Mouse (Mus musculus) right cerebral cortex, postnatal 36 days (tissue): Measurements from ENCODE around the gene Cd80.

Experiments
- DNase-seq, 2 experiments: peaks; one replicate each; pipeline ENCODE4 v3.0.0; 2022; ENCODE audit warnings: low spot score in 2 of 2, mixed read lengths in 1 of 2

The Cd80 gene

GRCm38 (mm10) chr16:38448458-38448857, 6.9 kb upstream of the Cd80 start:
- DNase-seq = no peak

- DNase-seq = no peak
Measured at GRCm38 (mm10) chr16:38450707-38451106, 4.7 kb upstream of the Cd80 start.

GRCm38 (mm10) chr16:38451421-38452205, 3.7 kb upstream of the Cd80 start:
- no peak for DNase-seq

- DNase-seq = peak; percentile 86 to 90
Measured at GRCm38 (mm10) chr16:38452442-38453202, 2.7 kb upstream of the Cd80 start, which contains the start of gene Adprh. Gene Adprh (minus strand): TSS chr16:38452703.

GRCm38 (mm10) chr16:38453203-38453553, 2.2 kb upstream of the Cd80 start:
- no peak for DNase-seq

- DNase-seq = no peak
Measured at GRCm38 (mm10) chr16:38453952-38454351, 1.4 kb upstream of the Cd80 start.

- DNase-seq = no peak
Measured at GRCm38 (mm10) chr16:38454533-38455254, 667 bp upstream of the Cd80 start.

GRCm38 (mm10) chr16:38456812-38457567, 1.6 kb downstream of the Cd80 start:
- DNase-seq = no peak

- no peak for DNase-seq
Measured at GRCm38 (mm10) chr16:38458600-38459280, 3.4 kb downstream of the Cd80 start.

- no peak for DNase-seq
Measured at GRCm38 (mm10) chr16:38459990-38460389, 4.6 kb downstream of the Cd80 start.

GRCm38 (mm10) chr16:38461749-38462148, 6.4 kb downstream of the Cd80 start:
- no peak for DNase-seq

GRCm38 (mm10) chr16:38462161-38462560, 6.8 kb downstream of the Cd80 start:
- no peak for DNase-seq

GRCm38 (mm10) chr16:38463305-38463704, 7.9 kb downstream of the Cd80 start:
- DNase-seq = no peak

- no peak for DNase-seq
Measured at GRCm38 (mm10) chr16:38466089-38466488, 10.7 kb downstream of the Cd80 start.

GRCm38 (mm10) chr16:38467091-38467916, 11.9 kb downstream of the Cd80 start:
- no peak for DNase-seq

- no peak for DNase-seq
Measured at GRCm38 (mm10) chr16:38467917-38468705, 12.8 kb downstream of the Cd80 start.

GRCm38 (mm10) chr16:38468706-38469018, 13.3 kb downstream of the Cd80 start:
- DNase-seq = no peak

- DNase-seq = no peak
Measured at GRCm38 (mm10) chr16:38469437-38469836, 14.1 kb downstream of the Cd80 start.

GRCm38 (mm10) chr16:38471697-38472506, 16.5 kb downstream of the Cd80 start:
- no peak for DNase-seq
